Mouse (Mus musculus) stomach, embryonic 14.5 days (tissue): ENCODE measurements around the gene Rpl27. TPM values are rescaled to one million over a fixed set of nuclear protein-coding genes. Genes with fewer than 3 reads are reported as not detected.

ENCODE experiments used
- ATAC-seq: fragments of 200-750 bp; cut with Nextera tagmentation; 2 replicates; pipeline ENCODE4 v1.8.0; 2017; ENCODE audit warnings: low read depth, moderate TSS enrichment; ENCODE audit not compliant: insufficient number of reproducible peaks, insufficient read depth, low FRiP score
- H3K27ac ChIP-seq: fragments of 300-500 bp; sonication (generic); 2 replicates; pipeline ENCODE4 v1.5.1; 2014; ENCODE audit warnings: mild to moderate bottlenecking, low read length, moderate library complexity, mixed read lengths
- H3K27me3 ChIP-seq: fragments of 300-500 bp; sonication (generic); 2 replicates; pipeline ENCODE4 v1.6.1; 2014; ENCODE audit warnings: low read length, control low read depth, mixed read lengths; ENCODE audit not compliant: control insufficient read depth, insufficient read depth
- H3K36me3 ChIP-seq: fragments of 300-500 bp; sonication (generic); 2 replicates; pipeline ENCODE4 v1.6.1; 2014; ENCODE audit warnings: mild to moderate bottlenecking, control low read depth, low read length, moderate library complexity, mixed read lengths; ENCODE audit not compliant: control insufficient read depth, insufficient read depth
- H3K4me1 ChIP-seq: fragments of 300-500 bp; sonication (generic); 2 replicates; pipeline ENCODE4 v1.6.1; 2014; ENCODE audit warnings: low read length, control low read depth, mixed read lengths; ENCODE audit not compliant: control insufficient read depth, insufficient read depth
- H3K4me2 ChIP-seq: fragments of 300-500 bp; sonication (generic); replicated peaks from 2 replicates; pipeline ENCODE4 v1.6.1; 2014; ENCODE audit warnings: low read depth, low read length, control low read depth
- H3K4me3 ChIP-seq: fragments of 300-500 bp; sonication (generic); 2 replicates; pipeline ENCODE4 v1.5.1; 2014; ENCODE audit warnings: low read depth, low read length, control low read depth
- H3K9ac ChIP-seq: fragments of 300-500 bp; sonication (generic); replicated peaks from 2 replicates; pipeline ENCODE4 v1.6.1; 2014; ENCODE audit warnings: low read depth, mild to moderate bottlenecking, control low read depth, low read length, moderate library complexity, mixed read lengths
- H3K9me3 ChIP-seq: fragments of 300-500 bp; sonication (generic); 2 replicates; pipeline ENCODE4 v1.6.1; 2016; ENCODE audit warnings: low read depth, low read length, control low read depth; ENCODE audit not compliant: control insufficient read depth
- WGBS: fragments of 180-500 bp; shearing (Covaris S2); extraction: QIAGEN DNeasy Blood & Tissue Kit; methylation state at CpG from one replicate; pipeline ENCODE4 v1.1.7; 2014; 5-methylcytosine and 5-hydroxymethylcytosine counted together
- polyA plus RNA-seq: library from polyadenylated mRNA; unstranded; fragments of >200 nt; fragmentation: Nextera tagmentation; extraction: Ambion mirVana; gene quantifications from 2 replicates; pipeline ENCODE4 v1.2.1, GENCODE M21; 2014

The Rpl27 gene
- polyA plus RNA-seq, 1 experiment from 2014 or later, result 373 TPM

DNA sequence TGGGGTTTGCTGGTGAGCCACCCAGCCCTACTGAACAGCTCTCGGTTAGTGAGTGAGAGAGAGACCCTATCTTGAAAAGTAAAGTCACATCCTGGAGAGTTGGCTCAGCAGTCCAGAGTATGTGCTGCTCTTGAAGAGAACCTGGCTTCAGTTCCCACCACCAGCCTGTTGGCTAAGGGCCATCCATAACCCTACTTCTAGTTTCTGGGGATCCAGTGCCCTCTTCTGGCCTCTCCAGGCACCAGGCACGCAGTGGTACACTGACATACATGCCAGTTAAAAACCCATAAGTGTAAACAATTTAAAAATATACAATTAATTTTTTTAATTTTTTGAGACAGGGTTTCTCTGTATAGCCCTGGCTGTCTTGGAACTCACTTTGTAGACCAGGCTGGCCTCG, 8.3 kb downstream of the Rpl27 start:
- Histone ChIP-seq H3K4me3 (no peak overlapping the region), H3K9ac (no peak overlapping the region), H3K4me1 (peaks cover 2% of the 10 kb centered on the region; the same call in 1 of the 2 replicates), H3K4me2 (no peak overlapping the region), H3K27me3 (no peaks in the 10 kb centered on the region), H3K36me3 (peaks cover 4% of the 10 kb centered on the region; the same call in 1 of the 2 replicates), H3K27ac (no peak overlapping the region), H3K9me3 (no peaks in the 10 kb centered on the region)
- ATAC-seq, result no peak
- 84% methylated on average over 3 of the region's 3 CpGs for WGBS

DNA sequence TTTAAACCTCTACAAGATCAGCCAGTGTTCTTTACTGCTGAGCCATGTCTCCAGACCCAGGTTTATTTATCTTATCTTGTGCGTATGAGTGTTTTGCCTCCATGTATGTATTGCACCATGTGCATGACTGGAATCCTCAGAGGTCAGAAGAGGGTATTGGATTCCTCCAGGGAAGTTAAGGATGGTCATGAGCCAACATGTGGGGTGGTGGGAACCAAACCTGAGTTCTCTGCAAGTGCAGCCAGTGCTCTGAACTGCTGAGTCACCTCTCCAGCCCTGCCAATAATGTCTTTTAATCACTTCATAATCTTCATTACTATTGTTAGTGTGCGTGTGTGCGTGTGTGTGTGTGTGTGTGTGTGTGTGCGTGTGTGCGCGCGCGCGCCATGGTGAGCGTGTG, 9.4 kb downstream of the Rpl27 start:
- Histone ChIP-seq H3K4me3 (no peak overlapping the region), H3K9me3 (no peaks in the 10 kb centered on the region), H3K27ac (no peak overlapping the region), H3K36me3 (no peaks in the 10 kb centered on the region), H3K9ac (no peak overlapping the region), H3K27me3 (no peaks in the 10 kb centered on the region), H3K4me2 (no peak overlapping the region), H3K4me1 (peaks cover 2% of the 10 kb centered on the region; the same call in 1 of the 2 replicates)
- no peak for ATAC-seq
- WGBS, result 91% methylated on average over 10 of the region's 10 CpGs

GRCm38 (mm10) chr11:101452093-101452774, 10.1 kb downstream of the Rpl27 start:
- no peaks in the 10 kb centered on the region for H3K9me3 ChIP-seq
- ATAC-seq, result no peak
- H3K36me3 ChIP-seq, result no peaks in the 10 kb centered on the region; the same call in 1 of the 2 replicates
- H3K4me1 ChIP-seq, result peaks cover 2% of the 10 kb centered on the region; the same call in 1 of the 2 replicates
- H3K9ac ChIP-seq, result no peak overlapping the region
- H3K27ac ChIP-seq, result no peak overlapping the region
- H3K4me2 ChIP-seq, result no peak overlapping the region
- WGBS, result 67% methylated on average over 10 of the region's 10 CpGs
- H3K4me3 ChIP-seq, result no peak overlapping the region
- H3K27me3 ChIP-seq, result no peaks in the 10 kb centered on the region

GRCm38 (mm10) chr11:101454702-101455101, 12.6 kb downstream of the Rpl27 start:
- Histone ChIP-seq H3K27me3 (no peaks in the 10 kb centered on the region), H3K4me2 (no peak overlapping the region), H3K36me3 (peaks cover 4% of the 10 kb centered on the region; the same call in 1 of the 2 replicates), H3K27ac (no peak overlapping the region), H3K9me3 (no peaks in the 10 kb centered on the region), H3K4me1 (peaks cover 12% of the 10 kb centered on the region), H3K9ac (no peak overlapping the region), H3K4me3 (no peak overlapping the region)
- 73% methylated on average over 6 of the region's 6 CpGs for WGBS
- no peak for ATAC-seq

GRCm38 (mm10) chr11:101455627-101456026, 13.5 kb downstream of the Rpl27 start:
- H3K4me1 ChIP-seq, result peaks cover 16% of the 10 kb centered on the region
- H3K27ac ChIP-seq, result no peak overlapping the region
- no peaks in the 10 kb centered on the region for H3K9me3 ChIP-seq
- H3K9ac ChIP-seq, result no peak overlapping the region
- H3K36me3 ChIP-seq, result peaks cover 12% of the 10 kb centered on the region
- no peak overlapping the region for H3K4me3 ChIP-seq
- WGBS, result 76% methylated on average over 7 of the region's 7 CpGs
- no peak overlapping the region for H3K4me2 ChIP-seq
- H3K27me3 ChIP-seq, result no peaks in the 10 kb centered on the region
- no peak for ATAC-seq

DNA sequence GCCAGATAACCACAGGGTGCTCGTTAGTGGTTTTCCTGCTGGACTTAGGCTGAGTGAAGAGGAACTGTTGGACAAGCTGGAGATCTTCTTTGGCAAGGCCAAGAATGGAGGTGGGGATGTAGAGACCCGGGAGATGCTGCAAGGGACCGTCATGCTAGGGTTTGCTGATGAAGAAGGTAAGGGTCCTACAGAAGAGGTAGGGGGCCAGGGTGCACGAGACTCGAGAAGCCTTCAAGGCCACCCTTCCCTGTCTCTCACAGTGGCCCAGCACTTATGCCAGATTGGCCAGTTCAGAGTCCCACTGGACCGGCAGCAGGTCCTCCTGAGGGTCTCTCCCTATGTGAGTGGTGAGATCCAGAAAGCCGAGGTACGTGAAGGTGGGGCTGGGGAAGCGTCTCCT, 15.5 kb downstream of the Rpl27 start:
- WGBS, result 87% methylated on average over 9 of the region's 9 CpGs

DNA sequence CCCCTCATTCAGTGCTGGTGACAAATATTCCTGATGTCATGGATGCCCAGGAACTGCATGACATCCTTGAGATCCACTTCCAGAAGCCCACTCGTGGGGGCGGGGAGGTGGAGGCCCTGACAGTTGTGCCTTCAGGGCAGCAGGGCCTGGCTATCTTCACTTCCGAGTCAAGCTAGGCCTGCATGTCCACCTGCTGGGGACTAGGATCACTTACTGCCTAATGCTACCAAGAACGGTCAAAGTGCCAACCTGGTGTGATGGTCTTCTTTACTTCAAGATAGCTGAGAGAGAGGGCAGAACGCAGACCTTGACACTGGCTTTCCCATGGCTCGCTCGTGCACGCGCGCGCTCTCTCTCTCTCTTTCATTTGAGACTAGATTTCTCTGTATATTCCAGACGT, 16.1 kb downstream of the Rpl27 start:
- Histone ChIP-seq H3K4me3 (no peak overlapping the region), H3K4me2 (no peak overlapping the region), H3K27me3 (no peaks in the 10 kb centered on the region), H3K36me3 (peaks cover 17% of the 10 kb centered on the region), H3K9me3 (no peaks in the 10 kb centered on the region), H3K27ac (no peak overlapping the region), H3K9ac (no peak overlapping the region), H3K4me1 (peaks cover 21% of the 10 kb centered on the region)
- WGBS, result 78% methylated on average over 12 of the region's 12 CpGs
- ATAC-seq, result no peak

More for the DNA sequence above, 15.5 kb downstream of the Rpl27 start:
- no peak overlapping the region for H3K4me2 ChIP-seq
- ATAC-seq, result no peak
- H3K36me3 ChIP-seq, result peaks cover 17% of the 10 kb centered on the region
- H3K27me3 ChIP-seq, result no peaks in the 10 kb centered on the region
- H3K27ac ChIP-seq, result no peak overlapping the region
- H3K4me1 ChIP-seq, result peaks cover 21% of the 10 kb centered on the region
- no peak overlapping the region for H3K4me3 ChIP-seq
- H3K9me3 ChIP-seq, result no peaks in the 10 kb centered on the region
- H3K9ac ChIP-seq, result no peak overlapping the region

GRCm38 (mm10) chr11:101459716-101460115, 17.6 kb downstream of the Rpl27 start:
- Histone ChIP-seq H3K4me1 (peaks cover 33% of the 10 kb centered on the region), H3K9me3 (no peaks in the 10 kb centered on the region), H3K27me3 (no peaks in the 10 kb centered on the region), H3K4me3 (no peak overlapping the region), H3K27ac (no peak overlapping the region), H3K9ac (no peak overlapping the region), H3K4me2 (no peak overlapping the region), H3K36me3 (peaks cover 17% of the 10 kb centered on the region)
- WGBS, result 38% methylated on average over 6 of the region's 6 CpGs
- ATAC-seq, result no peak

DNA sequence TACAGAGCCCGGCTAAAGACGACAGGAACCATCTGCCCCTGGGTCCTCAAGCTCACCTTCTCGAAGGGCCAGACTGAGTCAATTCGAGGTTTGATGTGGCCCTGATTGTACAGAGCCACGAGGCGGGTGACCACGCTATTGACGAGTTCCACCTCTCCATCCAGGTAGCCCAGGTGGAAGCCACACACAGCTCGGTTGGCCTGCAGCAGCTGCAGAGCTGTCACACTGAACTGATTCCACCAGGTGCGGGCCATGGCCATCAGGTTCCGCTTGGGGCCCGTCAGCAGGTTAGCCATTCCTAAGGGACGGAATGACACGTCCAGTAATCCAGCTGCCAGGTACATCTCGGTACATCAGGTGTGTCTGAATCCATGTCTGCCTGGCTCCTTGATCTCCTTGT, 18.2 kb downstream of the Rpl27 start:
- no peak for ATAC-seq
- Histone ChIP-seq H3K4me1 (peaks cover 34% of the 10 kb centered on the region), H3K4me2 (no peak overlapping the region), H3K9me3 (no peaks in the 10 kb centered on the region), H3K27me3 (no peaks in the 10 kb centered on the region), H3K27ac (no peak overlapping the region), H3K36me3 (peaks cover 17% of the 10 kb centered on the region), H3K9ac (no peak overlapping the region), H3K4me3 (no peak overlapping the region)
- 79% methylated on average over 15 of the region's 15 CpGs for WGBS
